Mouse (Mus musculus) neural tube, embryonic 10.5 days (tissue): ENCODE measurements around the gene Nup205.

Experiments
- DNase-seq: peaks from one replicate; pipeline ENCODE4 v3.0.0-alpha.2; 2017; ENCODE audit warnings: low spot score; ENCODE audit errors: extremely low spot score

The Nup205 gene

DNA sequence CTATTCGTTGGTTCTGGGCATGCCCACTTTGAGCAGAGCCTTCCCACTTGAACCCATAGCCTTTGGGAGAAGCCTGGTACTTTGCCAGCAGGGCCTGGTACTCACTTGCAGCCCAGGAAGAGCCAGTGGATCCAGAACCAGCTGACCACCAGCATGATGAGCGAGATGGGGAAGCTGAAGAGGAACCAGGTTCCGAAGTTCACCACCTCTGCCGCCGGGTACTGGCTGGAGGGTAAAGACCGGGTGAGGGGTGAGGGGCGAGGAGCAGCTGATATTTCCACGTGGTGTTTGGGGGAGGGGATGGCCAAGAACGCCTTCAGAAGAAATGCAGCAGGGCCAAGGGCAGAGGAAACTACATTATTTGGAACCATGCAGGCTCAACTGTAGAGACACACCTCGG is 102.1 kb downstream of the Nup205 start:
- no peak for DNase-seq

DNA sequence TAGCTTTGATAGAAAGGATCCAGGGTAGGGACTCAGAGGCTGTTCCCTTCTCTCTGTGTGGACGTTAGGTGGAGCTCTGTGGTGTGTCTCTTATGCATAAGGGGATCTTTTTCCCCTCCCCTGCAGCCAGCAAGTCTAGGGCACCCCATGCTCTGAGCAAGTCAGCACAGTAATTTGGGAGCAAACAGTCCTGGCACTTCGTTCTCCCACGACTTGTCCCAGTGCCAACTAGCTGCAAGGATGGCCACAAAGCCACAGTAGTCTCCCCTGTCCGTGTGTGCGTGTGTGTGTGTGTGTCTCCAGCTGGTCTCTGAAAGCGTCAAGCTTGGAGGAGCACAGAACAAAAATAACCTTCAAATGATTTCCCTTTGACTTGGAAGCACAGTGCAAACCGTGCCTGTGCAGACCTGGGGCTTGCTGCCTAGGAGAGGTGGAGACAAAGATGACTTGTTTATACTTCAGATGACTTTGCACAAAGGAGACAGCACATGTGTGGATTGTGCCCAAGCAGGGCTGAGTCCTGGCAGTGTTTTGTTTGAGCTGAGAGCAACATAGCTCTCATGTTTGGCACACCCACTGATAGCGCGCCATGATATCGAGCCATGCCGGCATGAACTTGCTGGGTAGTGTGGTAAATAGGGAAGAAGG is 111.0 kb downstream of the Nup205 start:
- no peak for DNase-seq

DNA sequence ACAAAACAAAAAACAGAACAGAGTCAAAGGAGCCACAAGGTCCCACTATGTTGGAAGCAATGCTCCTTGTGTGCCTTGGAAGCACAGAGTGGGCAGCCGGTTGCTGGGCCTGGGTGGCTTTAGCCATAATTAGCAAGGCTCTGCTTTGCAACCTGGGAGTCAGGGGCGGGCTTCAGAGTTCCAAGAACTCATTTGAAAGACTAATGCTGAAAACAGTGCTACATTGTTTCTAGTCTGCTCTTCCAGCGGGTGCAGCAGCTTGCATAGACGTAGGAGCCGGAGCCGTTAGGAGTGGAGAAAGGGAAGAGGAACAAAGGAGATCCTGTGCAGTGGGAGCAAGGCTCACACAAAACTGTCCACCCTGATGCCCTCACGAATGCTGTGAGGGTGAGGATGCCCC is 111.7 kb downstream of the Nup205 start:
- peak; percentile 15 for DNase-seq

DNA sequence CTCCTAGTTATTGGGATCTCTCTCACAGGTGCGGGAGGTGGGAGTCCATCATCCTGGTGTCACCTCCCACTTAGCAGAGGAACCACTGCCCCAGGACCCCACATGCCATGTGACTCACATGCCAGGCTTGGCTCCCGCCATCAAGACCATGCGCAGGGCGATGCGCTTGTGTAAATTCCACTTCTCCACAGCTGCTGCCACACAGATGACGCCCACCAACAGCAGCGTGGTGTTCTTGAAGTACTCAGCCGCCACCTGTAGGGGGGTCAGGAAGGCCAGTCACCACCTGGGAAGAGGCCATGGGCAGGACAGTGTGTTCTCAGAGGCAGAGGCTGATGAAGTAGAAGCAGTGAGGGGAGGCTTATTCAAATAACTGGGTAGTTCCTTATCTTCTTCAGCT is 112.5 kb downstream of the Nup205 start:
- no peak for DNase-seq

DNA sequence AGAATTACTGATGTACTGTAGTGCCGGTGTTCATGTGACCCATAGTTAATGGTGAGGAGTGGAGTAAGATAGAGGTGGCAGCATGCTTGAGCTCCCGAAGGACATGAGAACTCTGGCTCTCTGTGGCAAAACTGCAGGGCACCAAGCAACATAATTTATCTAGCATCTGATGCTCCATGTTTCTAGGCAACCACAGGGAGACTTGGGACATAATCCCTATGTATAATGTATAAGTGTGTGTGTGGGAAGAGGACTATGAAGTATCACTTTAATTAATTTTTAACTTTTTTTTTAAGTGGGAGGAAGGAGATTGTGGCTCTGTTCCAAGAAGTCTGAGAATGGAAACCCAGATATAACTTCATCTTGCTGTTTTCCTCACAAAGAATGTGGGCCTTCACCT is 117.7 kb downstream of the Nup205 start:
- DNase-seq: no peak

DNA sequence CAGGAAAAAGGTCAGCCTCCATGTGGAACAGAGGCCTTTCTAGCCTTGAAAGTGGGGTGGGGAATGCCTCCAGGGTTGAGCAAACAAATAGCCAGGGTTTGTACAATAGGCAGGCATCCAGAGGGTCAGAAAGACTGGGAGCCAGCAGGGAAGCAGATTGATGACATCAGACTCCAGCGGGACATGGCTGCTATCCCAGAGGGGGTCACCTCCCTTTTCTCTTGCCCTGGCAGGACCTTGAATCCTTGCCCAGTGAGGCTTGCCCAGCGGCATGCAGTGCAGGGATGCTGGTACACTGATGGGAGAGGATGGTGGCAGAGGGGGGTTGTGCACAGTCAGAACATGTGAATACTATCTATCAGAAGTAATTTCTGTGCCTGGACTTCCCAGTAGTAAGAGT is 119.8 kb downstream of the Nup205 start:
- no peak for DNase-seq
